Mouse (Mus musculus): ENCODE measurements around the gene Pcbp2.

Pcbp2 gene

DNA sequence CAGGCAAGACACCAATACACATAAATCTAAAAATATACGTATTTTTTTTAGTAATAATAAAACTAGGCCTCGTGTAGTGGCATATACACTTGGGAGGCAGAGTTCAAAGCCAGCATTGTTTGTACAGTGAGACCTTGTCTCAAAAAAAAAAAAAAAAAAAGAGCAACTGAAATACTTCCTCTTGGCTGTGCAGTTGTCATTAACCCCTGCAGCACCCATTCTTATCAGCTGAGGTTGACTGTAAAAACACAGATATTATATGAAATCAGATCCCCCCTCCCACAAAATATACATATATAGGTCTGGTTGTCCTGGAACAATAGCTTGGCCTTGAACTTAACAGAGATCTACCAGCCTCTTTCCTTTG, 36.1 kb downstream of the Pcbp2 start:
- no peak for DNase-seq (ENCODE audit: low read depth)

DNA sequence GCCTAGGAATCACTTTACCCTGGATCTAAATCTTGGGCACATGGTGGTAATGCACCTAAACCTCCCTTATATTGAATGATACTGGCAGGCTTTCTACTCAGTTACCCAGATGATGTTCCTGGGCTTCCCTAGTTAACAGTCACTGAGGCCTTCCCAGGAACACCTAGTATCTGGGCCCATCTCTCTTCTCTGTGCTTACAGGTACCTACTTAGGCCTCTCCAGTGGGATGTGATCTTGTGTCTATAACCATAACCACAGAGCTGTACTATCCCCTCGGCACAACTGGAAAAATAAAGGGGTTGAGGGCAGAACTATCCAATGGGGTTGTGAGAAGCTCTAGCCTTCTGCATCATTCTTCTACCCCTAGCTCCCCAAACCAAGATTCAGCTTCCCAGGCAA, 36.5 kb downstream of the Pcbp2 start:
- no peak for DNase-seq (ENCODE audit: low read depth)

- DNase-seq (ENCODE audit: low read depth): no peak
Measured at GRCm38 (mm10) chr15:102507561-102507960, 37.2 kb downstream of the Pcbp2 start.

- no peak for DNase-seq (ENCODE audit: low read depth)
Measured at GRCm38 (mm10) chr15:102508336-102508735, 38.0 kb downstream of the Pcbp2 start.

- no peak for DNase-seq (ENCODE audit: low read depth)
Measured at GRCm38 (mm10) chr15:102510110-102510509, 39.8 kb downstream of the Pcbp2 start.

DNA sequence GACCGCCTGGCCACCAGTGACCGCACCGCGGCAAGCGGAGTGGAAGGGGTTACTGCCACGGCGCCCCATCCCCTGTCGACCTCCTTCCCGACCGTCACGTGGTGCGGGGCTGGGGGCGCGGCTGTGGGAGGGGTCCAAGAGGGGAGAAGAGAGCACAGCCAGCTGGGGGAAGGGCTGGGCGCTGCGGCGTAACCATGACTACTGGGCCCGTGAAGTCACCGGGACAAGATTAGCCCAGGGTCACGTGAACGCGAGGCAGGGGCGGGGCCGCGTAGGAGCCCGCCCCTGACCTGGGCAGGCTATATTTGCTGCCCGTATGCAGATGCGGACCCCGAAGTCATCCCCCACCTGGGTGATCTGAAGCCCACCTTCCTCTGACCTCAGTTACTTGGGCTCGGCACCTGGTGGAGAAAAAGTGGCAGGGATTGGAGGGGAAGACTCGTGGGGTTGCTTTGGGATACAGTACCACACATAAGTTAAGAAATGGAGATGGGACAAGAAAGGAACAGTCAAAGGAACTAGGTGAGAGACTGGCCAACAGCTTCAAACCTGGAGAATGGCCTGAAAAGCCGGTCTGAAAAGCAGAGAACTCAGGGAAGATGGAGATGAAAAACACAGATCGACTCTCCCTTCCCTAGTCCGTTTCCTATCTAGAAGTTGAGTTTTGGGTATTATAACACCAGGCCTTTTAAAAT, 40.4 kb downstream of the Pcbp2 start:
- peak; percentile 46 for DNase-seq (ENCODE audit: low read depth)

DNA sequence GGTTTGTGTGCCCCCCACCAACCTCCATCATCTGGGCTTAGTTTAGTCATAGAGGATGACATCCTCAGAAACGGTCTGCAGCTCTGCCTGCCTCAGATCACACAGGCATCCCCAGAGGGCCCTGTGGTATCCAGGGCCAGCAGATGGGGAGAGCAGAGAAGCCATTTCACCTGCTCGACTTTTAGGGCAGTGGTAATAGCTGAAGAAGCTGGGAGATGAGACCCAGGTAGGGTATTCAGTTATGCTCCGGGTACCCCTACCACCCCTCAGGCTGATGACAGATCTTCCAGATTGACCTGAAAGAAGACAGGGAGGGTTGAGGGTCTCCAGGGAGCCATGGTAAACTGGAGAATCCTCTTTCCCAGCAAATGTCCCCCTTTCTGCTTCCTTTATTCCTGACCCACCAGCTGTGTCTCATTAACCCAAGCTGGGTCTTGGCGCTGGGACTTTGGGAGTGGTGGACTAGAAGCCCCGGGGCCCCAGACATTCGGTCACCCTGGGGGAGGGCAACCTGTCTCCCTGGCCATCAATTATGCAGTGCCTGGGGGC, 41.0 kb downstream of the Pcbp2 start:
- no peak for DNase-seq (ENCODE audit: low read depth)

DNA sequence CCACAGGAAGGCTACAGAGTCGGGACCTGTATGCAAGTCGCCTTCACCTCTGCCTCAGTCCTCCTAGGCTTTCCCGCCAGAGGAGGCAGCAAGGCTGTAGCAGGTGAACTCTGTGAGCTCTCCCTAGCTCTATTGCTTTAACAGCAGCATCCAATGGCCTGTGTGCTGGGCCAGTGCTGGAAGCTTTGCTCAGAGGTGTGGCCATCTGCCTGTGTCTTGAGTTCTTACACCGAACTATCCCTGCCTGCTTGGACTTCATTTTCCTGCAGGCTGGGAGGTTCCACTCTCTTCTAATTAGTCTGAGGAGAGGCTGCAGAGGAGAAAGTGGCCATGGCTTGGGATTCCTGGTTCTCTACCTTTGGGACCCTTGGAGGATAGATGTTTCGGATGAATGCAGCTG, 41.7 kb downstream of the Pcbp2 start:
- DNase-seq (ENCODE audit: low read depth): no peak

- DNase-seq (ENCODE audit: low read depth): no peak
Measured at GRCm38 (mm10) chr15:102512471-102512870, 42.1 kb downstream of the Pcbp2 start.

GRCm38 (mm10) chr15:102513004-102513403, 42.7 kb downstream of the Pcbp2 start:
- DNase-seq (ENCODE audit: low read depth): no peak

DNA sequence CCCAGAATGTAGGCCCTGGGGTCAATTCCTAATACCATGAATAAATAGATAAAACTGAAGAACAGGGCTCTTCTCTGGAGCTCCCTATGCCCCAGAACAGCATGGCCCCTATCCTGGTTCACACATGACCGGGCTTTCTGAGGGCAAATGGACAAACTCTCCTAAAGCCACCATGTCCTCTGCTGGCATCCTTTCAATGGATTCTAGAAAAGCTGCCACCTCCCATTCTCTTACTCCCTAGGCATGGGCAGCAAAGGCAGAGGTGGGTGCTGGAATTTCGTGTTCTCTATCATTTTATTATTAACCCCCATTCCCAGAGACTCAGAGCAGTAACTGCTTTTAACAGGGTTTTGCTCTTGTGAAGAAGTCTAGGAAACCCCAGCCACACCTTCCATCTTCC, 44.9 kb downstream of the Pcbp2 start:
- no peak for DNase-seq (ENCODE audit: low read depth)

DNA sequence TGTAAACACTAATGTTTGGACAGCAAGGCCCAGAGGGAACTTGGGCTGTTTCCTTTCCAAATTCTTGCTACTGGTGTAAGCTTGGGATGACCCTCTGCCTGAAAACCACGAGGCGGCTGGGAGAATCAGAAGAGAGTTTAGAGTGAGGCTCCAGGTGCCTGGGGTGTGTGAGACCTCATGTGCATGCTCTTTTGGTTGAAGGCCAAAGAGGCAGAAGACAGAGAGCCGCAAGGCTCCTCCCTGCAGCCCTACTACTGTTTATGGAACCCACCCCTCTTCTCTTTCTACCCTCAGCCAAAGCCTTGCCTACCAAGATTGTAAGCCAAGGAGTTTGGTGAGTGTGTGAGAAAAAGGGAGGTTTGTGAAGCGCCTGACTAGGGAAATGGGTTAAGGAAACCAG, 45.5 kb downstream of the Pcbp2 start:
- DNase-seq (ENCODE audit: low read depth): no peak

GRCm38 (mm10) chr15:102516293-102516692, 46.0 kb downstream of the Pcbp2 start:
- DNase-seq (ENCODE audit: low read depth): no peak

- peak; percentile 33 for DNase-seq (ENCODE audit: low read depth)
Measured at GRCm38 (mm10) chr15:102516728-102517404, 46.5 kb downstream of the Pcbp2 start, which contains the start of gene Map3k12. TSS of gene Map3k12 (minus strand) at chr15:102517064.

GRCm38 (mm10) chr15:102517631-102517975, 47.3 kb downstream of the Pcbp2 start:
- no peak for DNase-seq (ENCODE audit: low read depth)

- DNase-seq (ENCODE audit: low read depth): peak; percentile 100
Measured at GRCm38 (mm10) chr15:102517976-102518858, 47.9 kb downstream of the Pcbp2 start, which contains the start of gene Tarbp2. TSS of gene Tarbp2 (plus strand) at chr15:102518192.

DNA sequence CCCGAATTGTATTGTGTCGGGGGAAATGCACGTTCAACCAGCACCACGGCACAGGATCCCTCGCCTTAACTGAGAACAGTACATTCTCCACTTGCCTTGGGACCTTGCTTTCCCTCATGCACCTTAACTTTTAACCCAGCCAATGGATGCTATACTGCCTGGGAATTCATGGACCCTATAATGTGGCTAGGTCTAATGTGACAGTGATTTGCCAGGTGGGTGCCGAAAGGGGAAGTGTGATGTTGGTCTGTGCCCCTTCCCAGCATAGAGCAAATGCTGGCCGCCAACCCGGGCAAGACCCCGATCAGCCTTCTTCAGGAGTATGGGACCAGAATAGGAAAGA, 48.5 kb downstream of the Pcbp2 start:
- DNase-seq (ENCODE audit: low read depth): no peak

- no peak for DNase-seq (ENCODE audit: low read depth)
Measured at GRCm38 (mm10) chr15:102519211-102520141, 49.1 kb downstream of the Pcbp2 start.

DNA sequence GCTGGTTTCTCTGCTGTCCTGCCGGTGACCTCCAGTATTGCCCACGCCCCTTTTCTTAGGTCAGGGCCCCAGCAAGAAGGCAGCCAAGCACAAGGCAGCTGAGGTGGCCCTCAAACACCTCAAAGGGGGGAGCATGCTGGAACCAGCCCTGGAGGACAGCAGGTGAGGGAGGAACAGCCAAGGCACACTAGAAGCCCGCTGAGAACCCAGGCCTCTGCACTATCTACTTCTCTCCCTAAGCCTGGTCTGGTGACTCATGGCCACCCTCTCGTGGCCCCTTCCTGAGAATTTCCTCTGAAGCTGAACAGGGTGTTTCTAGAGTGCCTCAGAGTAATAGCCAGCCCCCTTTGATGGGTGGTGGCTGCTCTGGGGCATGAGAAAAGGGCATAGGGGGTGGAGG, 50.1 kb downstream of the Pcbp2 start:
- no peak for DNase-seq (ENCODE audit: low read depth)

GRCm38 (mm10) chr15:102521480-102521879, 51.1 kb downstream of the Pcbp2 start:
- DNase-seq (ENCODE audit: low read depth): no peak

- no peak for DNase-seq (ENCODE audit: low read depth)
Measured at GRCm38 (mm10) chr15:102524892-102525485, 54.6 kb downstream of the Pcbp2 start, which contains the start of gene Npff. TSS of gene Npff (minus strand) at chr15:102524942.
